Mouse (Mus musculus): ENCODE results near the gene Srd5a2. TPM values are rescaled to one million over a fixed set of nuclear protein-coding genes. Genes with fewer than 3 reads are reported as not detected.
A peak's percentile ranks its signal among the peaks of the same experiment; 100 is the strongest.

Gene Srd5a2
- polyA plus RNA-seq, 1 experiment from 2014 or later = not detected

- 32% methylated on average over 3 of the region's 3 CpGs for WGBS
- Histone ChIP-seq H3K4me3 (ENCODE audit: low read length) (no peak overlapping the region), H3K36me3 (ENCODE audit: control insufficient read depth, insufficient read depth, low read length) (no peaks in the 10 kb centered on the region), H3K9ac (ENCODE audit: low read length) (no peak overlapping the region), H3K9me3 (ENCODE audit: control insufficient read depth, low read length) (no peaks in the 10 kb centered on the region), H3K4me2 (ENCODE audit: low read depth, low read length) (no peak overlapping the region), H3K27me3 (ENCODE audit: control insufficient read depth, insufficient read depth, low read depth, low read length) (no peaks in the 10 kb centered on the region), H3K4me1 (replicated peaks; ENCODE audit: control insufficient read depth, insufficient read depth, low read length) (no peaks in the 10 kb centered on the region), H3K27ac (ENCODE audit: low read length) (peak overlapping the region; percentile 4; the same call in 1 of the 2 replicates)
- ATAC-seq (ENCODE audit: low read depth) = peak; percentile 91
These were observed 77.2 kb downstream of the Srd5a2 start for GRCm38 (mm10) chr17:73970361-73971027.

Other genes starting within 250 kb of the Srd5a2 start
- gene Ehd3, start 243.8 kb downstream of the Srd5a2 start, polyA plus RNA-seq (2015; fragmentation: Nextera tagmentation; extraction: Ambion mirVana) = 14.1 and 15.4 TPM in 2 replicates
- 9.5 and 13.9 TPM in 2 replicates for gene Xdh, start 97.7 kb downstream of the Srd5a2 start, polyA plus RNA-seq (2015; fragmentation: Nextera tagmentation; extraction: Ambion mirVana)
- 80.9 and 85.1 TPM in 2 replicates for gene Memo1, start 247.6 kb upstream of the Srd5a2 start, polyA plus RNA-seq (2015; fragmentation: Nextera tagmentation; extraction: Ambion mirVana)

All from lung, embryonic 16.5 days (tissue).